Mouse (Mus musculus): Measurements from ENCODE around the gene Tmem121b.

DNA sequence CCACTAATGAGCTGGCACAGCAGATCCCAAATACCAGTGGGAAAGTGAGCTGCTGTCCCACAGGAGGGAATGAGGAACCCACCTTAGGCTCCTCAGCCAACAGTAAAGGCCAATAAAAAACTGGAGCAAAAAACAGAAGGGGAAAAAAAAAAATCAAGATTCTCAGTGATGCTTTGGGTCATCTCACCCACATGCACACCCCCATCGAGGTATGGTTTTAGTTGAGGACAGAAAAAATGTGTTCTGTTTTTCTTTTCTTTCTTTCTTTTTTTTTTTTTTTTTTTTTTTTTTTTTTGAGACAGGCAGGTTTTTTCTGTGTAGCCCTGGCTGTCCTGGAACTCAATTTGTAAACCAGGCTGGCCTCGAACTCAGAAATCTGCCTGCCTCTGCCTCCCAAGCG is 40.1 kb downstream of the Tmem121b start:
- TF ChIP-seq POLR2A (IDR thresholded peaks at IDR 0.05; ENCODE audit: insufficient read depth, low read length) (no peak), EP300 (IDR thresholded peaks at IDR 0.05; ENCODE audit: insufficient read depth, low read depth, low read length) (no peak)

Measured in ES-Bruce4 (cell line).